Mouse (Mus musculus): Measurements from ENCODE around the gene Stub1. TPM values are rescaled to one million over a fixed set of nuclear protein-coding genes. Genes with fewer than 3 reads are reported as not detected.

The Stub1 gene
- polyA plus RNA-seq, 1 experiment from 2014 or later = 362 TPM

DNA sequence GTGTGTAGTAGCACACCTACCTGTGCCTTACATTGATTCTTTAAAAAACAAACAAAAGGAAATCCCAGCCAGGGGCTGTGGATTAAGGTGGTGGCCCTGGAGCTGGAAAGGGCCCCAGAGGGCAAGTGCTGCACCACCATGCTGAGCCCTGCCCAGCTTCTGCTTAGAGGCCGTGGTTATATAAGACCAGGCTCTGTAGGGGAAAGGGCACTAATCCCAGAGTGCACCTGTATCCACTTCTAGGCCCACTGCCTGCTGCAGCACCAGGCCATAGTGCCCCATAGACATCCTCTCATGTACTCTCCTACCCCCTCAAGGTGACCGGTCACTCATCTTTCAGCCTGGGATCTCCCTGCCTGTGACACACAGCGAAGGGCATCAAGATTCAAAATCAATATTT lies 33.0 kb upstream of the Stub1 start:
- peaks cover 32% of the 10 kb centered on the region for H3K4me1 ChIP-seq
- H3K9me3 ChIP-seq (replicated peaks) = no peaks in the 10 kb centered on the region
- WGBS = 86% methylated on average over 3 of the region's 3 CpGs
- H3K4me3 ChIP-seq (replicated peaks) = no peak overlapping the region
- no peak overlapping the region for H3K4me2 ChIP-seq
- H3K27ac ChIP-seq = no peak overlapping the region
- peaks cover 13% of the 10 kb centered on the region for H3K36me3 ChIP-seq
- H3K9ac ChIP-seq = no peak overlapping the region
- no peak for ATAC-seq (replicated peaks; ENCODE audit: low FRiP score)
- H3K27me3 ChIP-seq = no peaks in the 10 kb centered on the region

DNA sequence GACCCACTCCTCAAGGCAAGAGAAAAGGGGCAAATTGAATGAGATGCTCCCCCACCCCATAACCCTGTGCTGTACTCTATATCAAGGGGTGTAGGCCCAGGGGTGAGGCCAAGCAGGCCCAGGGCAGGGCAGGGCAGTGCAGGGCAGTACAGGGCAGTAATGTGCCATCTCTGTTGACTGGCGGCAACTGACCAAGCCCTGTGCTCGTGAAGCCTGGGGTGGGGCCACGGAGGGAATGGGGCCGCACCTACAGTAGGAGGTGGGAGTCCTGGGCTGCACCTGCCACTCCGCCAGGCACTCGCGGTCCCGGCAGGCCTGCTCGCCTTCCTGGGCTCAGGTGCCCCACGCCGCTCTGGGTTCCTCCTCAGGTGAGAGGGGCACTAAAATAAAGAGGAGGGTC lies 32.1 kb upstream of the Stub1 start:
- 91% methylated on average over 11 of the region's 11 CpGs for WGBS
- H3K4me3 ChIP-seq (replicated peaks) = no peak overlapping the region
- H3K36me3 ChIP-seq = peaks cover 13% of the 10 kb centered on the region
- no peaks in the 10 kb centered on the region for H3K27me3 ChIP-seq
- no peak overlapping the region for H3K4me2 ChIP-seq
- ATAC-seq (replicated peaks; ENCODE audit: low FRiP score) = no peak
- H3K4me1 ChIP-seq = peaks cover 39% of the 10 kb centered on the region
- H3K9ac ChIP-seq = no peak overlapping the region
- H3K27ac ChIP-seq = no peak overlapping the region
- H3K9me3 ChIP-seq (replicated peaks) = no peaks in the 10 kb centered on the region

DNA sequence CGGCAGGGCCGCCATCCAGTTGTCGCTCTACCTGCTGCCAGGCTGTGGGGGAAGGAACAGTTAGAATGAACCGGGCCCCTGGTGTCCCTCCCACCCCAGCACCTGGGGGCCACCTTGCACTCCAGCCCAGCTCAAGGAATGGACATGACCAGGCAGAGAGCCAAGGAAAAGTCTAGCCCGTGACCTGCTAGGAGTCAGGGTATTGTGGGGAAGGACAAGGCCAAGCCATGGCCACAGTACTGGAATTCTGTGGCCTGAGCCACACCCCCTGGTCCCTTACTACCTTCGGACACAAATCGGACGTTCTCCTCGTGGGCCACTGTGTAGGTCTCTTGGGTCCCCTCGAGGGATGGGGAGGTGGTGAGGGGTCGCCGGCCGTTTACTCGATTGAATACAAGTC lies 31.1 kb upstream of the Stub1 start:
- H3K9ac ChIP-seq = no peak overlapping the region
- WGBS = 85% methylated on average over 14 of the region's 14 CpGs
- H3K4me3 ChIP-seq (replicated peaks) = no peak overlapping the region
- H3K36me3 ChIP-seq = peaks cover 13% of the 10 kb centered on the region
- no peak overlapping the region for H3K4me2 ChIP-seq
- H3K9me3 ChIP-seq (replicated peaks) = no peaks in the 10 kb centered on the region
- no peak for ATAC-seq (replicated peaks; ENCODE audit: low FRiP score)
- H3K27me3 ChIP-seq = no peaks in the 10 kb centered on the region
- peaks cover 43% of the 10 kb centered on the region for H3K4me1 ChIP-seq
- H3K27ac ChIP-seq = no peak overlapping the region

DNA sequence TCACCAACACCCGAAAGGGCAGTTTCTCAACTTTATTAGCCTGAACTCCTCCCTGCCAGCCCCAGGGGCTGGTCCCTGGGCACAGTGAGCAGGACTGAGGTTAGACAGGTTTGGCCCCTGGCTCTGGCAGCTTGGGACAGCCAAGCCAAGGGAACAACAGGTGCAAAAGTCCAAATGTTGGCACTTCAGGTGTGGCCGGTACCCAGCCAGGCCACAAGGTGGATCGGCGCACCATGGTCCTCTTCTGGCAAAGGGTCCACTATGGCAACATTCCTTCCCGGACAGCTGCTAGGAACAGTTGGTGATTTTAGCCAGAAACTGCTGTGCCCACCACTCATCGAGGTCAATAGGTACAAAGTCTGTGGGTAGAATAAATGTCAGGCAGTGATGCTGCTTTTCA lies 30.5 kb upstream of the Stub1 start:
- H3K27me3 ChIP-seq = no peaks in the 10 kb centered on the region
- peaks cover 13% of the 10 kb centered on the region for H3K36me3 ChIP-seq
- H3K4me3 ChIP-seq (replicated peaks) = no peak overlapping the region
- no peak overlapping the region for H3K4me2 ChIP-seq
- H3K9ac ChIP-seq = no peak overlapping the region
- H3K27ac ChIP-seq = no peak overlapping the region
- H3K4me1 ChIP-seq = peaks cover 38% of the 10 kb centered on the region
- no peak for ATAC-seq (replicated peaks; ENCODE audit: low FRiP score)
- 87% methylated on average over 6 of the region's 6 CpGs for WGBS
- H3K9me3 ChIP-seq (replicated peaks) = no peaks in the 10 kb centered on the region

DNA sequence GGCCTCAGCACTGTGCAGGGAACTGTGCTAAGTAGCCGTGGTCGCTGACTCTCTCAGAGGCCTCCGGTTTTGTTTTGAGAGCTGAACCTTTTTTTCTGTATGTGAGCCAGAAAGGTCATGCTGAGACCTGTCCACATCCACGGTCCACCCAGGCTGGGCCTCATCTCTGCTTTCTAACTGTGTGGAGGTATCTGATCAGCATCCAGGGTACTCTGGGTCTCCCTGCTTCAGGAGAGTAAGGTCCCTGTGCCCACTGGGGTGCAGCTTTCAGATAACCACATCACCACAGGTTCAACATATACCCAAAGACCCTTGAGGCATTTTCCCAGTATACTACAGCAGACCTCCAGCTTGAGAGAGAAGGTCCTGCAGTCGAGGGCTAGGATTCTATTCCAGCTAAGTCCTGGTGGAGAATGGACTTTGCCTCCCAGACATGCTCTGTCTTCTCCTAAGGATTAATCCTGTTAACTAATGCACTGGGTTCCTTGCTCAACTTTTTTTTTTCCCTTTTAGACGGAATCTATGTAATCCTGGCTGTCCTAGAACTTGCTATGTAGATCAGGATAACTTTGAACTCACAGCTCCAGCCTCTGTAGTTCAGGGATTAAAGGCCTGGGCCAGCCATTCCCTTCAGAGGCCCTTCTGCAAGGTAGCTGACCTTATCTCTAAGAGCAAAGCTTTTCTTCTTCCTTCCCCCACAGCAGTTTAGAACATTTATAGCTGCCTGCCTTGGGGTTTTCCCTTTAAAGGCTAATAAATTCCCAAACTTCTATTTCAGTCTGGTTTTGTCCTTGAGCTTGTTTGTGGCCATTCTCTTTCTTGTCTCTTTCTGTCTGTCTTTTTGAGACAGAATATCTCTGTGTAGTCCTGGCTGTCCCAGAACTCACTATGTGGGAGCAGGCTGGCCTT lies 28.8 kb upstream of the Stub1 start:
- Histone ChIP-seq H3K4me3 (replicated peaks) (peak overlapping the region; percentile 57), H3K36me3 (peaks cover 14% of the 10 kb centered on the region), H3K27me3 (no peaks in the 10 kb centered on the region), H3K4me1 (peaks cover 25% of the 10 kb centered on the region), H3K9me3 (replicated peaks) (no peaks in the 10 kb centered on the region), H3K27ac (peak overlapping the region; percentile 85), H3K4me2 (peak overlapping the region; percentile 76), H3K9ac (peak overlapping the region; percentile 68)
- WGBS = 13% methylated on average over 6 of the region's 6 CpGs
- ATAC-seq (replicated peaks; ENCODE audit: low FRiP score) = no peak

DNA sequence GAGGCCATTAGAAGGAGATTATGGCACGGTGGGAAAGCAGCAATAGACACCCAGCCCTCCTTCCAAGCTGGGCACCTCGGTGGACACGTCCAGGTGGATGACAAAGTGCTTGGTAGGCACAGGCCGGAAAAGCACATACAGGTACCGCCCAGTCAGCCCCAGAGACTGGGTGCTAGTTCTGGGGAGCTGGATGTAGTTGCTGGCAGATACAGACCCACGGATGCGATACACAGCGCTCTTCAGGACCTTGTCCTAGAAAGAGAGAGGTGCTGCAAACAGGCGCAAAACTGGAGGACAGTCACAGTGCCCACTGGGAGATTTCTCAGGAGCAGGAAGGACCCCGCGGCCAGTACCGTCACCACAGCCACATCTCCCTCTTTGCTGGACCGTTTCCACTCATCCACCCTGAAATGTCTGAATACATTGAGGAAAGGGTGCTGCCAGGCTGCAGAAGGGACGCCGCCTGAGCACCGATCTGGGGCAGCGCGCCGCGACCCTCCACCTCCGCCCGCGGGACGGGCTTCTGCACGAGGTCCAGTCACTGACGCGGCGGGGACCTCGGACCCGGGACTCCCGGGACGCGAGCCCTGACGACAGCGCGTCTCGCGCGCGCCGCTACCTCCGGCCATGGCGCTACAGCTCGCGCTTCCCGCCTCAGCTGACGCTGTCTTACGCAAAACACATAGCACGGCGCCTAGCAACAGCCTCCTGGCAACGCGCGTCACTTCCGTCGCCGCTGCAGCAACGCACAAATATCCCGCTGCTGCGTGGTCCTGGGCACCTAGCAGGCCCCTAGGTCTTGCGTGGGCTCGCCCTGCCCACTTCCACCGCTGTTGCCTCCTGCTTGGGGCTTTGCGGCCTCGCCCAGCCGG lies 27.9 kb upstream of the Stub1 start, which contains the start of gene Wdr90:
TSS of gene Wdr90 (minus strand) at position 670 of the 872 bp plus-strand sequence.
- Histone ChIP-seq H3K9me3 (replicated peaks) (no peaks in the 10 kb centered on the region), H3K4me1 (peaks cover 19% of the 10 kb centered on the region), H3K4me2 (peak within 1 kb of the TSS; percentile 76), H3K27me3 (no peaks in the 10 kb centered on the region), H3K36me3 (peaks cover 16% of the 10 kb centered on the region), H3K9ac (peak within 1 kb of the TSS; percentile 68), H3K27ac (peak within 1 kb of the TSS; percentile 85), H3K4me3 (replicated peaks) (peak within 1 kb of the TSS; percentile 57)
- WGBS = 3% methylated on average over 65 of the region's 65 CpGs
- ATAC-seq (replicated peaks; ENCODE audit: low FRiP score) = peak; percentile 92

DNA sequence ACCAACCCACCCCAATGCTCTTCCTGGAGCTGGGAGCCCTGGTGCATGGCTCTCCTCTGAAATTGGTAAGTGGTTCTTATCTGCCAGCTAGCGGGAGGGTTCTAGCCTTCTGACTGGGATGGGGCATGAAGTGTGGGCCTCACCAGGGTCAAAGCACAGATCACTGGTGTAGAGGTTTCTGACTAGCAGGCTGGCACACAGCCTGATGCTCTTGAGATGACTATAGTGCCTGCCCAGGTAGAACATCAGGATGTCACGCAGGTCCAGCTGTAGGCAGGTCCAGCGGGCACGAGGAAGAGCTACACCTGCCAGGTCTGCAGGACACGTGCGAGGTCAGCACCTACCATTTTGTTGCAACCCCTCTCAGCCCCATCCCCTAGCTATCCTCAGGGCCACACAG lies 27.0 kb upstream of the Stub1 start:
- Histone ChIP-seq H3K4me2 (peak overlapping the region; percentile 76), H3K27me3 (no peaks in the 10 kb centered on the region), H3K4me1 (peaks cover 18% of the 10 kb centered on the region), H3K9me3 (replicated peaks) (no peaks in the 10 kb centered on the region), H3K36me3 (peaks cover 22% of the 10 kb centered on the region), H3K4me3 (replicated peaks) (peak overlapping the region; percentile 57), H3K27ac (no peak overlapping the region), H3K9ac (peak overlapping the region; percentile 68)
- WGBS = 88% methylated on average over 6 of the region's 6 CpGs
- ATAC-seq (replicated peaks; ENCODE audit: low FRiP score) = no peak

DNA sequence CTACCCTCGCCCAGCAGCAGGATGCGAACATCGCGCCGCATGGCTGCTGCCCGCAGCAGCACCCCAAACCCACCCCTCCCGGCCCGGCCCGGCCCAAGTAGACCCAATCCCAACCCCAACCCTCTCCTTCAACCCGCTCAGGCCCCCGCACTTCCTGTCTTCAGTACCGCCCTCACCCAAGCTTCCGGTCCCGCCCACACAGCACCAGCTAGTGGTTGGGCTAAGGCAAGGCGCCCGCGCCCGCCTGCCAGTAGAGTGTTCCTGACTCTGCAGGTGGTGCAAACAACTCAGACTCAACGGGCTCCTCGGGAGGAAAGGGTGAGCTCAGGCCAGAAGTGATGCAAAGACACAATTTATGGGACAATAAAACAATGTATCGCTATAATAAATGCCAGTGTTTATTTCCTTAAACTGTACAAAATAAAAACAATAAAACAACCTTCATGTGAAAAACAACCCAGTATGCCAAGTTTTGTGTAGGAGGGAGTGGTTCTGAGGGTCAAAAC lies 11.2 kb upstream of the Stub1 start, which contains the start of gene Rhot2:
TSS of gene Rhot2 (minus strand) at position 456 of the 506 bp plus-strand sequence.
- no peaks in the 10 kb centered on the region for H3K9me3 ChIP-seq (replicated peaks)
- H3K27ac ChIP-seq = peak within 1 kb of the TSS; percentile 88
- H3K9ac ChIP-seq = peak within 1 kb of the TSS; percentile 76
- no peaks in the 10 kb centered on the region for H3K27me3 ChIP-seq
- peak within 1 kb of the TSS; percentile 77 for H3K4me3 ChIP-seq (replicated peaks)
- WGBS = 1% methylated on average over 21 of the region's 21 CpGs
- ATAC-seq (replicated peaks; ENCODE audit: low FRiP score) = peak; percentile 94
- H3K4me1 ChIP-seq = peaks cover 23% of the 10 kb centered on the region
- peak within 1 kb of the TSS; percentile 78 for H3K4me2 ChIP-seq
- H3K36me3 ChIP-seq = peaks cover 78% of the 10 kb centered on the region

DNA sequence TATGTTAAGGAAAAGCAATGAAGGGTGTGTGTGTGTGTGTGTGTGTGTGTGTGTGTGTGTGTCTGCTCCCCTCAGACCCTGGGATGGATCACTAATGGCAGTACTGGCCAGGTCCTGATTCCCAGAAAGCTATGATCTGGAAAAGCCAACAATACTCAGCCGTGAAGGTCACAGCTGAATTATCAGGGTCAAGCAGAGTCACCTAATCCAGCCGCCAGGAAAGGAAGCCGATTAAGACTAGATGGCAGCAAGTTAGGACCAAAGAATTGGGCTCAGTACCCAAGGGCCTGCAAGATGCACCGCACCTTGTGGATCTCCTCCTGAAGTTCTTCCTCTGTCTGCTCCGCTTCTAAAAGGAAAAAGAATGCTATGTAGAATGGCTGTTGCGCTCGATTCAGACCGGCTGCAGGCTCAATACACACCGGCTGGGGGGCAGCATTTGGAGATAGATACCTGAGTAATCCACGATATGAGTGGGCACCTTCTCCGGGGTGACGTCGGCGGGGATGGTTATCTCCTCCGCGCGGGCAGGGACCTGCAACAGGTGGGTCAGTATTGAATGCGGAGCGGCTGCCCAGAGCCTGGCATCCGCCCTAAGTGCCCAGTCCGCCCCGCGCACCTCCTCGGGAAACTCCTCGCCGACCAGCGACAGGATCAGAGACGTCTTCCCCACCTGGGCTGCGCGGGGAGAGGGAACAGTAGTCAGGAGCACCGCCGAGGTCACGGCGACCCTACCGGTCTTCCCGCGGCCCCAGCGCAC lies 10.6 kb upstream of the Stub1 start:
- H3K4me3 ChIP-seq (replicated peaks) = peak overlapping the region; percentile 77
- peak overlapping the region; percentile 78 for H3K4me2 ChIP-seq
- no peak for ATAC-seq (replicated peaks; ENCODE audit: low FRiP score)
- peaks cover 78% of the 10 kb centered on the region for H3K36me3 ChIP-seq
- H3K4me1 ChIP-seq = peaks cover 24% of the 10 kb centered on the region
- H3K27ac ChIP-seq = peak overlapping the region; percentile 88
- no peaks in the 10 kb centered on the region for H3K9me3 ChIP-seq (replicated peaks)
- 2% methylated on average over 36 of the region's 38 CpGs for WGBS
- peak overlapping the region; percentile 76 for H3K9ac ChIP-seq
- no peaks in the 10 kb centered on the region for H3K27me3 ChIP-seq

DNA sequence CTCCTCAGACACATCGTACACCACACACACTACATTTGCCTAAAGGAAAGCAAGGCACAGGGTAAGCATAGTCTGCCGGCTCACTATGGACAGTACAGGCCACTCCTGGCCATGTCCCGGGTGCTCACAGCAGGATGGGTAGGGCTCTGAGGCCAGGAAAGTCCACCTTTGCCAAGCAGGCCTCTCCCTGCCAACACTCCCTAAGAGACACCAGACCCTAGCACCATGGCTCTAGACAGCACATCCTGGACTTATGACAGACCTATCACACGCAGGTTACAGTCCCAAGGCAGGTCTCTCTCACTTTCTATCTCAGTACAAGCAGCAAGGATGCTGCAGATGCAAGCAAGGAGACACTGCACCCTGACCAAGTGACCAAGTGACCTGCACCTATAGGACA lies 9.9 kb upstream of the Stub1 start:
- Histone ChIP-seq H3K4me3 (replicated peaks) (peak overlapping the region; percentile 77), H3K27me3 (no peaks in the 10 kb centered on the region), H3K4me1 (peaks cover 28% of the 10 kb centered on the region), H3K9ac (peak overlapping the region; percentile 76; the same call in 1 of the 2 replicates), H3K4me2 (peak overlapping the region; percentile 78), H3K36me3 (peaks cover 76% of the 10 kb centered on the region), H3K9me3 (replicated peaks) (no peaks in the 10 kb centered on the region), H3K27ac (no peak overlapping the region)
- WGBS = 90% methylated on average over 4 of the region's 4 CpGs
- no peak for ATAC-seq (replicated peaks; ENCODE audit: low FRiP score)

DNA sequence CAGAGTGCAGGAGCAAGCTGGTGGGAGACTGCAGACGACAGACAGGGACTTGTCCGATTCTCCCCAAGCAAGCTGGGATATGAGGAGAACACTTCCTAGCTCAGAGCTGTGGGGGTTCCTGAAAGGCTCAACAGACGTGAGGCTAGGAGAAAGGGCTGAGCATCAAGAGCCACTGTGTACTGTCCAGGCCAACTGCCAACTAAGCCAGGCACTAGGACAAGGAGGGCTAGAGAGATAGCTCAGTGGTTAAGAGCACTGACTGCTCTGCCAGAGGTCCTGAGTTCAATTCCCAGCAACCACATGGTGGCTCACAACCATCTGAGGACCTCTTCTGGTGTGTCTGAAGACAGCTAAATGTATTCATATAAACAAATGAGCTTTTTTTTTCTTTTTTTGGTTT lies 9.3 kb upstream of the Stub1 start:
- WGBS = 84% methylated on average over 3 of the region's 3 CpGs

More for the DNA sequence above, 9.3 kb upstream of the Stub1 start:
- H3K4me2 ChIP-seq = no peak overlapping the region
- H3K4me1 ChIP-seq = peaks cover 34% of the 10 kb centered on the region
- no peak overlapping the region for H3K4me3 ChIP-seq (replicated peaks)
- H3K9ac ChIP-seq = no peak overlapping the region
- H3K9me3 ChIP-seq (replicated peaks) = no peaks in the 10 kb centered on the region
- no peak for ATAC-seq (replicated peaks; ENCODE audit: low FRiP score)
- no peak overlapping the region for H3K27ac ChIP-seq
- no peaks in the 10 kb centered on the region for H3K27me3 ChIP-seq
- peaks cover 78% of the 10 kb centered on the region for H3K36me3 ChIP-seq

All from kidney, embryonic 15.5 days (tissue).